Mouse (Mus musculus) adrenal gland (tissue): Measurements from ENCODE around the gene Acsf3.

Experiments
- intact Hi-C: fragments of 180-260 bp; cut with DNase I; formaldehyde crosslinking; loops from one replicate; pipeline ENCODE4 v1.15.1; 2025

Acsf3 gene

GRCm38 (mm10) chr8:122761109-122761508 lies 14.2 kb upstream of the Acsf3 start:
- intact Hi-C loops: no loop called here

DNA sequence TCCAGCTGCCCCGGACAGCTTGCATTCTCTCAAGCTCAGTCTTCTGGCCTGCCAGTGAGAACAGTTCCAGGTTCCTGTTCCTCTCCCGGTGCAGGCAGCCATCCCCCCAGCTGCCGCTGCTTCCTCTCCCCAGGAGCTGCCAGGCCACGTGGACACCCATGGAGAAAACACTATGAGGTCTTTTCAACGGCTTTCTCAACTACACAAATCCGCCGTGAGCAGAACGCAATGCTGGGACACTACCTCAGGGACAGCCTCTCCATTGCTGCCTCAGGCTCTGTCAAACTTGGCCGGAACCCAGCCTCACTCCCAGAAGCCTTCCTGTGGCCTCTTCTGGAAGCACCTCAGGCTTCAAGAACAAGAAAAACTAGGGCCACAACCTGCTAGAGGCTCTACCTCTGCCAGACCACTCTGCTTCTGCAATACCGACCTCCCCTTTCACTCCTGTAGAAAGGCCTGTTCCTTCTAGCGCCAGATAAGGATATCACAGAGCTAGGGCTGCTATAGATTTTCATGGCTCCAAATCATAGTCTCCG lies 12.5 kb upstream of the Acsf3 start:
- intact Hi-C loops: no loop called here

DNA sequence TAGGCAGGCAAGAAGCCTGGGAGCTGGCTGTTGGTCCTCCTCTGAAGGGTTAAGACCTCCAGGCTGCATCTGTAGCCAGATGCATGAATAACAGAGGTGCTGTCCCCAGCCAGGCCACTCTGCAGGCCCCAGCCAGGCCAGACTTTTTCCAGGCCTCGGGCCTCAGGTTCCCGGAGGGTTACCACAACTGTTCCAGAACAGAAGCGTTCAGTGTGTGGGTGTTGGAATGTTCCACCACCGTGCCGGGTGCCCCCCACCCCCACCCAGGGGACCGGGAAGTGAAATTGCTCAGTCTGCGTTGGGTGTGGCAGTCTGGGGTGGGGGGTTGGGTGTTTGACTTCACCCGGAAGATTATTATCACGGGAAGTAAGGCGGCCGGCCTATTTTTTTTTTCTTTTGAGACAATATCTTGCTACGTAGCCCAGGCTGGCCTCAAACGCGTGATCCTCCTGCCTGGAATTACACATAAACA lies 12.0 kb upstream of the Acsf3 start:
- intact Hi-C loops: no loop called here

GRCm38 (mm10) chr8:122764790-122765474 lies 10.4 kb upstream of the Acsf3 start:
- intact Hi-C loops: no loop called here

- intact Hi-C loops: no loop called here
These were observed 9.1 kb upstream of the Acsf3 start for GRCm38 (mm10) chr8:122766189-122766588.

DNA sequence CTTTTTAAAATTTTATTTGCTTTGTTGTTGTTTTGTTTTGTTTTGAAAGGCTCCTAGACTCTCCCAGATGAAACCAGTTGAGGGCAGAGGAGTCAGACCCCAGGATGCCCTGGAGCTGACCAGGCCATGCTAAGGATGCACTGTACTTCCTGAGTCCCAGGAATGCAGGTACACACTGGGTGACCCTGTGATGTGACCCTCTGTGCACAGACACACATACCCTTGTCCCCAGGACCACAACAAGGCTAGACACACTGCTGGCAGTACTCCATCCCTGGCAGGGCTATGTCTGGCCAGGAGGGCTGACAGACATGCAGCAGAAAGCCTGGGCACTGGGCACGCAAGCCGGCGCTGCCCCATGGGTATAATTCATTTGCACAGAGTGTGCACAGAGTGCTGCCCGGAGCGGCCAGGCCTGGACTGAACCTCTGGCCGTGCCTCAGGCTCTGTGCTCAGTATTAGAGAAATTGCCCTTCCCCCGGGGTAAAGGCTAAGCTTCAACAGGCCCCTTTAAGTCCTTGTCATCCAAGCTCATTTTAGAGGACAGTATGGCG lies 8.6 kb upstream of the Acsf3 start:
- intact Hi-C loops: no loop called here

- intact Hi-C loops: no loop called here
These were observed 8.1 kb upstream of the Acsf3 start for GRCm38 (mm10) chr8:122767229-122767628.

DNA sequence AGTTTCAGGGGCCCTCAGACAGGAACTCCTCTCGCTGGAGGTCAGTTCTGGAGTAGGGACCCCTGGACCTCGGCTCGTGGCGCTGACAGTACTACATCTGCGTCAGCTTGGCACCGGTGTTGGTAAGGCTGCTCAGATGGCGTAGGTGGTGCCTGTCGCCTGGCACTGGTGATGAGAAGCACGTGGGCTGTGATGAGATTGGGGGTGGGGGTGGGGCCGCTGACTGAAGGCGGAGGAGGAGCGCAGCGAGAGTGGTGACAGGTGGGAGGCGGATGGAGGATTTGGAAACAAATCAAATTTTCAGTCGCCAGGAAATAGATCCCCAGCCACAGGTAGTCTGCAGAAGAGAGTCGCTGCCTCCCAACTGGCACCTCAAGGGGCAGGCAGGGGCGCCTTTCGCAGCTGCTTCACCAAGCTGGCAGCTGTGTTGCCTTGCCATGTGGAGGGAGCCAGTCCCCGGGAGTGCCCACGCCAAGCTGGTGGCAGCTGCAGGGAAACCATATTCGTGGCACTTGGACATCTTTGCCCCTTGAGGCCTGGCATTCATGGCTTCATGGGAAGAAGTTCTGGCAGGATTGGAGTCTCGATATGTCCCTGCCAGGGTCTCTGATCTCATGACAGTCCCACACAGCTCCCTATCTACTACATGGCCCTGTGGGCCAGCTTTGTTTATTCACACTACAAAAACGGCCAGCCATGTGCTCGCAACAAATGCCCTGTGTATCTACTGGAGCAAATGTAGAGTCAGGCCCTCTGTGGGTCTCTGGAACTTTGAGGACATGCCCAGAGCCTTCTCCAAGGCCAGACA lies 5.8 kb upstream of the Acsf3 start:
- intact Hi-C loops: no loop called here

- intact Hi-C loops: no loop called here
These were observed 2.7 kb upstream of the Acsf3 start for GRCm38 (mm10) chr8:122772431-122773060.

- intact Hi-C loops: no loop called here
These were observed 2.4 kb downstream of the Acsf3 start for GRCm38 (mm10) chr8:122777701-122778100.

DNA sequence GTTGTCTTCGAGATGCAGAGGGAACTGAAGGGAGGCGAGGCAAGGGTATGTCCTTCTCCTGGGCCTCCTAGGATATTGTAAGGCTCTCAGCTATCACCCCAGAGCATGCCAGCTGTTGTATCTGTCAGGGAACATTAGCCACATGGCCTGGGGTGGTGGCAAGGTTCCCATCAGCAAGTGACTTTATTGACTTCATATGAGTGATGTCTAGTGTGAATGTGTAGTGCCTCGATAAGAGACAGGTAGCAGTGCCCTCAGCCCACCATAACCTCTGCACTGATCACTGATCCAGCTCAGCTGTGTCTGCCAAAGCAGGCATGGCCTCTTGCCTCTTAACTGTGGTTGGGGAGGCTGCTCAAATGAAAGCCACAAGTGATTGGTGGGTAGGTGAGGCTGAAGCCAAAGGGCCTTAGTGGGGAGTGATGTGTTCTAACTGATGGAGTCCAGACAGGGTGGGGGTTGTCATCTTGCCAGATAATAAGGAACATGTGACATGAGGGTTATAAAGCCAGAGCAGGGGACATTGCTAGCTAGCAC lies 3.5 kb downstream of the Acsf3 start:
- intact Hi-C loops: no loop called here

DNA sequence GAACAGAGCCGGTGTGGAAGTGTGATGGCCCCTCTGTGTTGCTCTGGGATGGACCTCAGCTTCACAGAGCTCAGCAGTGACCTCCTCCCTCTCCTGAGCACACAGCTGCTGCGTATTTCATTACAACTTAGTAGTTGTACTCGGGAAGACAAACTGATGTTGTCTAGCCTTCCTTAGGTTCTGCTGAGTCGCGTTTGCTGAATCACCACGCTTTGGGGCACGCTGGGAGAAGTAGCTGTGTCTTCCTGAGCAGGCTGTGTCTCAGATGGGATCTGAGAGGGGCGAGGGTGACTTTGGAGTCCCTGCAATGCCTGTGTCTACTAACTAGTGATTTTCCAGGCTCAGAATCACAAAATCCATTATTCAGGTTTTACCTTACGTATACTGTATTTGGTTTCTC lies 4.0 kb downstream of the Acsf3 start:
- intact Hi-C loops: no loop called here

DNA sequence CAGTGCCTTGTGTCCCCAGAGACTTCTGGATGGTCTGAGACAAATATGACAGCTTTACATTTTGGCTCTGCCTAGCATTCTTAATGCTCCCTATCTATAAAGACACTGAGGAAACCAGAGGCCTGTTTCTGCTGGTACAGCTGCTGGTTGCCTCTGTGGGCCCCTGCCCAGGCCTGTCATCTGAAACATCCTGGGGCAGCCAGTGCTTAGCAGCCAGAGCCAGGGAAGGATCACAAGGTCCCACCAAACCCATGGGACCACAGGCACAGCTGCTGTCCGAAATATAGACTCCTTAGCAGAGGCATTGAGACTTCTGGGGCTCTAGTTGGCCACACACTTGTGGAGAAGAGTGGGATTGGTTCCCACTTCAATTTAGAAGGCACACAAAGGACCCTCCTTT lies 9.5 kb downstream of the Acsf3 start:
- intact Hi-C loops: no loop called here

DNA sequence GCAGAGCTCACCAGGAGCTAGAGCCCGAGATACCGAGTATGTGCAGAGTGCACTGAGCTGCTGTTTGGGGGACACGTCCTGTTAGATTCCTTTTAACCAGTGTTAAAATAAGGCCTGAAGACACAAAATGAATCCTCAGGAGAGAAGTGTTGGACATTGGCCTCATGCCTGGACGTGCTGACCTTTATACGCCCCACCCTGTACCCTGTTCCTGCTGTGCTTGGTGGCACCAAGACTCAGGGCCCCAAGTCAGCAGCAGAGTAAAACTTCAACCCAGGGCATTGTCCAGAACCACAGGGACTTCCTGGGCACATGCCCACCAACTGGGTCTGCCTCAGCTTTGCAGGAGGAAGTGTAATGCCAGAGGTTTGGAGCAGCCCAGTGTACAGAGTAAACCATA lies 14.5 kb downstream of the Acsf3 start:
- intact Hi-C loops: no loop called here

GRCm38 (mm10) chr8:122793375-122794174 lies 18.3 kb downstream of the Acsf3 start:
- intact Hi-C loops: no loop called here

- intact Hi-C loops: no loop called here
These were observed 18.8 kb downstream of the Acsf3 start for GRCm38 (mm10) chr8:122794175-122794454.

DNA sequence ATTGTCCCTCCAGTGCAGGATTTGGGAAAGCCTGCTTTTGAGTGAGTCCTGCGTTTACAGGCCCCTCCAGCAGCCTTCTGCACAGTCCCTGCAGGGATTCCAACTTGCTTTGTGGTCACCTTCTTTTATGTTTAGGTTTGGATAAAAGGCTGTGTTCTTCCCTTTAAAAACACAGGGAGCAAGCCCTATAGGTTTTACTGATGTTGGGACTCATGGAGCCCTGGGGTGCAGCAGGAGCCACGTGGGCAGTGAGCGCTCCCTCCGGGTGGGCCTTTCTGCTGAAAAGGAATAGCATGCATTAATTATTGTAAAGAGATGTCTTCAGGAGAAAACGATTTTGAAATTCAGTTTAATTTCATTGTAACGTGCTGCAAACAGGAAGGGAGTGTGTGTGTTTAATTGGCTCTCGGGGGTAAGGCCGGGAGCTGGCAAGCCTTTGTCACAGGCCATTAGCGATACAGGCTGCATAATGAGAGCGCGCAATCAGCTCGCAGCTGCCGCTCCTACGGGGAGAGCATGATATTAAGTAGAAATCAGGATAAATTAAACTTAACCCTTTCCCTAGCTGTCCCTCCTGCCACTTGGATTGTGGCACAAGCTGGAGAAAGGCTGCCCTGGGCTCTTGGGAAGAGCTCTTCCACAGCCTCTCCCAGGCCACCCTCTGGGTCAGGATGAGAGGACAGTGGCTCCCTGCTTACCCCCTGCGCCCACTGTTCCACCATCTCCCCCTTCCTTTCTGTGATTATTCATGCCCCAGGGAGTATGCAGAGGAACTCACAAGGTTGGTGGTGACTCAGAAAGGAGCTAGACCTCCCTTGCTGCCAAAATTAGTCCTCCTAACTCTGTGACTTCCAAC lies 28.8 kb downstream of the Acsf3 start:
- intact Hi-C loops: no loop called here

- intact Hi-C loops: no loop called here
These were observed 30.1 kb downstream of the Acsf3 start for GRCm38 (mm10) chr8:122805349-122805748.

GRCm38 (mm10) chr8:122806956-122807538 lies 31.8 kb downstream of the Acsf3 start:
- intact Hi-C loops: no loop called here
